Mouse (Mus musculus) limb, embryonic 12.5 days (tissue): ENCODE measurements at regions not wholly inside any gene's neighbourhood (a gene's known extent, or its start where the extent isn't known, plus 50 kb on each side); places are given as distances from the start of the nearest gene placed in this dataset.
A peak's percentile ranks its signal among the peaks of the same experiment; 100 is the strongest.

Source experiments
- ATAC-seq: fragments of 200-750 bp; cut with Nextera tagmentation; 2 replicates; pipeline ENCODE4 v1.8.0; 2017; ENCODE audit warnings: low read depth, moderate TSS enrichment; ENCODE audit not compliant: insufficient number of reproducible peaks, insufficient read depth, low FRiP score, low TSS enrichment
- H3K27ac ChIP-seq: fragments of 300-500 bp; sonication (generic); 2 replicates; pipeline ENCODE4 v1.5.1; 2016; ENCODE audit warnings: mild to moderate bottlenecking, moderate library complexity
- H3K27me3 ChIP-seq: fragments of 300-500 bp; sonication (generic); 2 replicates; pipeline ENCODE4 v1.6.1; 2016; ENCODE audit warnings: mild to moderate bottlenecking, moderate library complexity
- H3K36me3 ChIP-seq: fragments of 300-500 bp; sonication (generic); 2 replicates; pipeline ENCODE4 v1.6.1; 2016; ENCODE audit warnings: mild to moderate bottlenecking, moderate library complexity
- H3K4me1 ChIP-seq: fragments of 300-500 bp; sonication (generic); replicated peaks from 2 replicates; pipeline ENCODE4 v1.6.1; 2016
- H3K4me2 ChIP-seq: fragments of 300-500 bp; sonication (generic); 2 replicates; pipeline ENCODE4 v1.6.1; 2016; ENCODE audit warnings: mild to moderate bottlenecking, moderate library complexity
- H3K4me3 ChIP-seq: fragments of 300-500 bp; sonication (generic); replicated peaks from 2 replicates; pipeline ENCODE4 v1.5.1; 2016; ENCODE audit warnings: mild to moderate bottlenecking
- H3K9ac ChIP-seq: fragments of 300-500 bp; sonication (generic); replicated peaks from 2 replicates; pipeline ENCODE4 v1.6.1; 2016; ENCODE audit warnings: mild to moderate bottlenecking, moderate library complexity
- H3K9me3 ChIP-seq: fragments of 300-500 bp; sonication (generic); 2 replicates; pipeline ENCODE4 v1.6.1; 2016; ENCODE audit warnings: mild to moderate bottlenecking, moderate library complexity
- WGBS: fragments of 180-500 bp; shearing (Covaris S2); methylation state at CpG from one replicate; pipeline ENCODE4 v1.1.7; 2016; 5-methylcytosine and 5-hydroxymethylcytosine counted together

GRCm38 (mm10) chr2:139179641-139180040 lies 314.1 kb upstream of the Sptlc3 start:
- no peak for ATAC-seq
- H3K4me2 ChIP-seq = no peak overlapping the region
- H3K27ac ChIP-seq = no peak overlapping the region
- no peak overlapping the region for H3K9ac ChIP-seq
- 83% methylated on average over 2 of the region's 2 CpGs for WGBS
- H3K9me3 ChIP-seq = no peaks in the 10 kb centered on the region
- no peak overlapping the region for H3K4me3 ChIP-seq
- no peaks in the 10 kb centered on the region for H3K36me3 ChIP-seq
- H3K27me3 ChIP-seq = no peaks in the 10 kb centered on the region
- no peaks in the 10 kb centered on the region for H3K4me1 ChIP-seq

GRCm38 (mm10) chr2:139198281-139198680 lies 295.4 kb upstream of the Sptlc3 start:
- Histone ChIP-seq H3K36me3 (no peaks in the 10 kb centered on the region), H3K9me3 (no peaks in the 10 kb centered on the region), H3K9ac (no peak overlapping the region), H3K27ac (no peak overlapping the region), H3K27me3 (no peaks in the 10 kb centered on the region), H3K4me3 (no peak overlapping the region), H3K4me2 (no peak overlapping the region), H3K4me1 (no peaks in the 10 kb centered on the region)
- WGBS = 79% methylated on average over 2 of the region's 2 CpGs
- ATAC-seq = no peak

- no peaks in the 10 kb centered on the region for H3K9me3 ChIP-seq
- WGBS = 34% methylated on average over 1 of the region's 1 CpGs
- H3K9ac ChIP-seq = no peak overlapping the region
- H3K4me2 ChIP-seq = no peak overlapping the region
- no peaks in the 10 kb centered on the region for H3K27me3 ChIP-seq
- no peaks in the 10 kb centered on the region for H3K36me3 ChIP-seq
- H3K4me1 ChIP-seq = 0 out of 2 replicates have a peak, but pooled peaks cover 2% of the 10 kb centered on the region
- no peak overlapping the region for H3K27ac ChIP-seq
- H3K4me3 ChIP-seq = no peak overlapping the region
- no peak for ATAC-seq
Observed at GRCm38 (mm10) chr2:139207649-139208048, 286.1 kb upstream of the Sptlc3 start.

GRCm38 (mm10) chr2:139220757-139221400 lies 272.8 kb upstream of the Sptlc3 start:
- Histone ChIP-seq H3K36me3 (no peaks in the 10 kb centered on the region), H3K27me3 (no peaks in the 10 kb centered on the region), H3K9ac (peak overlapping the region; percentile 42; the same call in 1 of the 2 replicates), H3K27ac (peak overlapping the region; percentile 69), H3K4me2 (peak overlapping the region; percentile 40), H3K4me1 (peaks cover 10% of the 10 kb centered on the region), H3K4me3 (no peak overlapping the region), H3K9me3 (no peaks in the 10 kb centered on the region)
- 14% methylated on average over 9 of the region's 9 CpGs for WGBS
- ATAC-seq = no peak

- Histone ChIP-seq H3K4me1 (no peaks in the 10 kb centered on the region), H3K27ac (no peak overlapping the region), H3K9ac (no peak overlapping the region), H3K9me3 (no peaks in the 10 kb centered on the region), H3K36me3 (no peaks in the 10 kb centered on the region), H3K4me3 (no peak overlapping the region), H3K27me3 (no peaks in the 10 kb centered on the region), H3K4me2 (no peak overlapping the region)
- 68% methylated on average over 3 of the region's 3 CpGs for WGBS
- no peak for ATAC-seq
Observed at GRCm38 (mm10) chr2:139230453-139230852, 263.3 kb upstream of the Sptlc3 start.

- WGBS = 90% methylated on average over 2 of the region's 2 CpGs
Observed at GRCm38 (mm10) chr2:139250138-139250537, 243.6 kb upstream of the Sptlc3 start.

GRCm38 (mm10) chr2:139267119-139267518 lies 226.6 kb upstream of the Sptlc3 start:
- WGBS = 91% methylated on average over 2 of the region's 2 CpGs
- Histone ChIP-seq H3K4me1 (no peaks in the 10 kb centered on the region), H3K9me3 (no peaks in the 10 kb centered on the region), H3K27me3 (no peaks in the 10 kb centered on the region), H3K9ac (no peak overlapping the region), H3K4me3 (no peak overlapping the region), H3K4me2 (no peak overlapping the region), H3K36me3 (no peaks in the 10 kb centered on the region), H3K27ac (no peak overlapping the region)
- no peak for ATAC-seq

More at GRCm38 (mm10) chr2:139250138-139250537, 243.6 kb upstream of the Sptlc3 start:
- H3K27ac ChIP-seq = no peak overlapping the region
- no peak for ATAC-seq
- H3K4me2 ChIP-seq = no peak overlapping the region
- no peak overlapping the region for H3K4me3 ChIP-seq
- H3K27me3 ChIP-seq = no peaks in the 10 kb centered on the region
- H3K9ac ChIP-seq = no peak overlapping the region
- no peaks in the 10 kb centered on the region for H3K36me3 ChIP-seq
- no peaks in the 10 kb centered on the region for H3K9me3 ChIP-seq
- no peaks in the 10 kb centered on the region for H3K4me1 ChIP-seq

- no peak overlapping the region for H3K27ac ChIP-seq
- no peaks in the 10 kb centered on the region for H3K4me1 ChIP-seq
- H3K27me3 ChIP-seq = no peaks in the 10 kb centered on the region
- H3K4me2 ChIP-seq = no peak overlapping the region
- H3K9me3 ChIP-seq = no peaks in the 10 kb centered on the region
- 81% methylated on average over 5 of the region's 5 CpGs for WGBS
- no peak overlapping the region for H3K9ac ChIP-seq
- H3K36me3 ChIP-seq = no peaks in the 10 kb centered on the region
- H3K4me3 ChIP-seq = no peak overlapping the region
- ATAC-seq = no peak
Observed at GRCm38 (mm10) chr2:139276581-139276980, 217.1 kb upstream of the Sptlc3 start.

- ATAC-seq = no peak
- Histone ChIP-seq H3K4me2 (no peak overlapping the region), H3K4me3 (no peak overlapping the region), H3K9ac (no peak overlapping the region), H3K27me3 (no peaks in the 10 kb centered on the region), H3K4me1 (no peaks in the 10 kb centered on the region), H3K27ac (no peak overlapping the region), H3K9me3 (no peaks in the 10 kb centered on the region), H3K36me3 (no peaks in the 10 kb centered on the region)
- WGBS = 90% methylated on average over 8 of the region's 8 CpGs
Observed at GRCm38 (mm10) chr2:139277571-139277970, 216.1 kb upstream of the Sptlc3 start.

GRCm38 (mm10) chr2:139281056-139281455 lies 212.7 kb upstream of the Sptlc3 start:
- H3K4me2 ChIP-seq = no peak overlapping the region
- no peak overlapping the region for H3K9ac ChIP-seq
- H3K27me3 ChIP-seq = no peaks in the 10 kb centered on the region
- no peak for ATAC-seq
- 70% methylated on average over 3 of the region's 3 CpGs for WGBS
- no peak overlapping the region for H3K27ac ChIP-seq
- H3K9me3 ChIP-seq = no peaks in the 10 kb centered on the region
- H3K4me3 ChIP-seq = no peak overlapping the region
- H3K4me1 ChIP-seq = no peaks in the 10 kb centered on the region
- H3K36me3 ChIP-seq = no peaks in the 10 kb centered on the region

- ATAC-seq = no peak
- no peaks in the 10 kb centered on the region for H3K4me1 ChIP-seq
- H3K4me3 ChIP-seq = no peak overlapping the region
- no peak overlapping the region for H3K4me2 ChIP-seq
- H3K27me3 ChIP-seq = no peaks in the 10 kb centered on the region
- no peaks in the 10 kb centered on the region for H3K36me3 ChIP-seq
- H3K9ac ChIP-seq = no peak overlapping the region
- no peak overlapping the region for H3K27ac ChIP-seq
- no peaks in the 10 kb centered on the region for H3K9me3 ChIP-seq
- WGBS = 76% methylated on average over 4 of the region's 4 CpGs
Observed at GRCm38 (mm10) chr2:139284315-139284714, 209.4 kb upstream of the Sptlc3 start.

- Histone ChIP-seq H3K27me3 (no peaks in the 10 kb centered on the region), H3K4me2 (no peak overlapping the region), H3K36me3 (no peaks in the 10 kb centered on the region), H3K4me3 (no peak overlapping the region), H3K9ac (no peak overlapping the region), H3K9me3 (no peaks in the 10 kb centered on the region), H3K27ac (no peak overlapping the region), H3K4me1 (no peaks in the 10 kb centered on the region)
- WGBS = 44% methylated on average over 2 of the region's 2 CpGs
- no peak for ATAC-seq
Observed at GRCm38 (mm10) chr2:139286446-139286845, 207.3 kb upstream of the Sptlc3 start.
